Mouse (Mus musculus) spleen, postnatal 36 days (tissue): Measurements from ENCODE around the gene Gm28539.
"Not testable (repeated sequence)": the region's sequence is repeated elsewhere in the genome, so short reads cannot be mapped to it uniquely, and the experiment has no call there.

Experiments used
- DNase-seq, 2 experiments: peaks; one replicate each; pipeline ENCODE4 v3.0.0; 2022; ENCODE audit warnings: low spot score in 2 of 2, mixed read lengths in 1 of 2

Gm28539 gene

GRCm38 (mm10) chr16:18955070-18955469 is 118.7 kb downstream of the Gm28539 start:
- DNase-seq: no peak

DNA sequence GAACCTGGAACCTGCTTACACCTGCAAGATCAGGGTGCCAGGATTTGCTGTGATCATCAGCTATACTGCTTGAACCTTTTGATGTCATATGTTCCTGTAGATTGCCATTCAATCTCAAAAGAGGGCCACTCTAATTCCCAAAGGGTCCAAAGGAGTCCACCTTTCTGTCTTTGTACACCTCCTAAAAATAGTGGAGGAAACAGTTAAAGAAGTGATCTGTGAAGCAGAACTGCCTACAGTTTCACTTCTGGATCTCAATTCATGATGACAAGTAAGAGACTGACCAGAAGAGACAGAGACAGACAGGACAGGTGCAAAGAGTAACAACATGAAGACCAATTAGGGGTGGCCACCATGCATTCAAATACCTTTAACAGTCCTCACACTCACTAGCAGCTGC is 127.1 kb downstream of the Gm28539 start:
- no peak for DNase-seq

- no peak for DNase-seq
Measured at GRCm38 (mm10) chr16:18969420-18970128, 133.2 kb downstream of the Gm28539 start.

DNA sequence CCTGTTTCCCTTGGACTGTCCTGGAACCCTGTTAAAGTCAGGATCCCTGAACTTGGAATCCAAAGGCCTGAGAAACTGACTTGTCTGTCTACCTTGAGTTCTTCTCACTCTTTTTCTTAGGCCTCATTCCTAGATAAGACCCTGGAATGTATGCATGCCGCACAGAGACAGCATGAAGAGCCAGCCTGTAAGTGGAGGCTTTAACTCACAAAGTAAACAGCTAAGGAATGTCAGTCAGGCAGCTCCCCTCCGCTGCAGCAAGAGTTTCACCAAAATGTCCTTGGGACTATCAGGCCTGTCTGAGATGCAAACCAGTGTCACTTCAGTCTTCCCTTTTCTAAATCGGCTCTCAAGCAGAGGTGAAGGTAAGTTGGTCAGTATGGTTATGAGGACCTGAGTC is 134.5 kb downstream of the Gm28539 start:
- no peak for DNase-seq

DNA sequence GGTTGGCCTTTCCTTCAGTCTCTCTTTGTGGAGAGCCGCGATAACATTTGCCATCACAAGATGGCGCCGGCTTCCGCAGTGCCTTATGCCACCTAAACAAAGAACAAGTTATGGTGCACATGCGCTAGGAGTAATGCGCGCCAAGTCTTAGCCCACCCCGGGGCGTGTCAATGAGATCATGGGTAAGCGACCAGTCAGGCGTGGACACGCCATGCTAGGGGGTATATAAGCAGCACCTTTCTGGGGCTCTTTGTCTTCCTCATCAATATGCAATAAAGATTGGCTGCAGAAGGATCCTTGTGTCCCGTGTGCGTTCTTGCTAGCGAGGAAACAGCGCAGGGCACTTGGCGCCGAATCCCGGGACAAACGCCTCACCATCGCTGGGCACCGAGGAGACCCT is 139.3 kb downstream of the Gm28539 start:
- DNase-seq: not testable (repeated sequence)

DNA sequence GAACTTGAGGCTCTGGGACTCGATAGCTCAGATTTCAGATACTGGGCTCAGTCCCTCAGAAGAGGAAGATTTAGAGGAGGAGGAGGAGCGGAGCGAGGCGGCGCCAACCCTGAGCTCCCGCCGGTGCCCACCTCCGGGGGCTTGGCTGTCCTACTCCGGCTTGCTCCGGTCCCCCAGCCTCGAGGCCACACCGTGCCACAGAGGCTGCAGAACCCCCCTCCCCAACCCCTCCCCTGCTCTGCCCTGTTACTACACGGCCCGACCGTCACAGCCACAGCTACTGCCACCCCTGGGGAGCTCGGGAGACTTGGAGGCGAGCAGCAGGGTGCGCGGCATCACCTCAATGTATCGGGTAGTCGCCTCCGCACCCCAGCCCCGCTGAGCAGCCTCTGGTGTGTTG is 139.9 kb downstream of the Gm28539 start:
- DNase-seq: no peak

GRCm38 (mm10) chr16:18986381-18986780 is 150.0 kb downstream of the Gm28539 start:
- no peak for DNase-seq

- DNase-seq: no peak
Measured at GRCm38 (mm10) chr16:18986860-18987259, 150.5 kb downstream of the Gm28539 start.

DNA sequence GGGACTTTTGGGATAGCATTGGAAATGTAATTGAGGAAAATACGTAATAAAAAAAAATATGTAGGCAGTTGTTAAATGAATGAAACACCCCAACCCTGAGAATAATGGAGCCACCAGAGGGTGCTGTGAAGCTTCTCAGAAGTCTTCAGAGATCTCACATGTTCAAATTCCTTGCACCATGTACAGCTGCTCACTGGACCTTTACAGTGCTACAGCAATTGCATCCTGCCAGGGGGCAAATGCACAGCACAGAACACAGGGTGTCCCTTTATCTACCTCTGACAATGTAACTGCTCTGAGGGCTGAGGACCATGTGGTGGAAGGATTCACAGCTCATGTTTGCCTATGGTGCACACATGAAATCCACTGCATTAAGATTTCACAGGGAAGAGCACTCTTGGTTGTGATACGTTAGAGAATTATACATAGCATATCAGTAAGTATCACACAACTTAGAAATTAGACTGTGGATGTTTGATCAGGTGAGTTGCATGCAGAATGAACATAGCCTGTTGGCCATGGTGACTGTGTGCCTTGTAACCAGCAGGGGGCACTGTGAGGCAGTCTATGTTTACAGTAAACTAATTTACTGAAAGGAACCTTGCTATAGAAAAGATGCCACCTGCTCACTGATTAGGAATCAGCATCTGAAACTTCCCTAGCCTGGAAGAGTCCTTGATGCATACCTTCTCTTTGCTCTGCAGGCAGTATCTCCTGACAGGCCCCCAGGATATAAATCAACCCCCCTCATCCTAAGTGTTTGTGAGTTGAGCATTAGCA is 166.4 kb downstream of the Gm28539 start:
- peak; percentile 73 to 79 for DNase-seq

DNA sequence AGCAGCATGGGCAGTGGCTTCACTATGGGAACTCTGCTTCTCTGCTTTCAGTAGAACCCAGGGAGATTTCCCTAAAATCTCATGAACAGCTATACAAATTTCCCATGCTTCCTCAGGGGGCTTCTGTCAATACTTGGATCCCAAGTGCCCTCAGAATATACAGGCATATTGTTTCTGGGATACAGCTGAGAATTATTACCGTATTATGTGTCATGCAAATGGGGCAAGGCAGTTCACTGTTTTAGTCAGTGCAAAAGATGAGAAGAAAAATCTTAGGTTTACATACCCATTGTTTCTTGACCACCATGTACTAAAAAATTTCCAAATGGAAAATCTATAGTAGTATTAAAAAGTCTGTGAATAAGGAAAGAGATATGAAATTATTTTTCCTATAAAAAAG is 167.4 kb downstream of the Gm28539 start:
- no peak for DNase-seq

DNA sequence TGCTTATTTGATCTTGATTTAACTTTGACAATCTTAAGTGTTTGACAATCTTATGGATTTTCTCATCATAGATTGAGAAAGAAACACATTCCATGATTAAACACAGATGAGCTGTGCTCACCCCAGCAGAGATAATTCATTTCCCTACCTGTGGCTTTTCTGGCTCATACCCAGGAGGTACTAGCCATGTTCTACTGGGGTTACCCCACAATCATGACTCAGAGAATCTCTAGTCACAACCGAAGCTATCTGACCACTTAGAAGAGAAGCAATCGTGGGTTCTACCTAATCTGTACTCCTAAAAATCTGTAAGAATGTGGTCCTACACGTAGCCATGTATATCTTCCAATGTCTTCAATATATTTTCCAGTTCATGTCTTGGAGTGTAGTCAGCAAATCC is 168.9 kb downstream of the Gm28539 start:
- no peak for DNase-seq
